Mouse (Mus musculus): Measurements from ENCODE around the gene Lgr6.

Gene Lgr6

DNA sequence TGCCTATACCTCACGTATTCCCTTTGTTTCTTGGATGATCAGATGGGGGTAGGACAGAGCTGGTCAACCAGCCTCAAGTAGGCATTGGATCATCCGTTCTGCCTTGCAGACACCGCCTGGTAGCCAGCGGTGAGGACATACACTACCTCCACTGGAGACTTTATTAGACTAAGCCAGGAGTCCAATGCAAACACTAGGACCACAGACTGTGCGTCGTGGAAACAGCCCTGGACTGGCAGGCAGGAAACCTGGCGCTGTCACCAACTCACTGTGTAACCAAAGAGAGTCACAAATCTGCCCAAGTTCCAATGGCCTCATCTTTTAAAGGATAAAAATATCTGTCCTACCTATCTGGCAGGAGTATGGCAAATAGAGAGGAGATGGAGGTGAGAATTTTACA lies 108.6 kb downstream of the Lgr6 start:
- H3K27me3 ChIP-seq (ENCODE audit: control insufficient read depth, insufficient read depth, low read length, poor library complexity, severe bottlenecking): no peaks in the 10 kb centered on the region
- no peak for DNase-seq (ENCODE audit: low read depth, low spot score)
- no peaks in the 10 kb centered on the region for H3K36me3 ChIP-seq (ENCODE audit: control insufficient read depth, insufficient read depth, low read length, poor library complexity, severe bottlenecking)

DNA sequence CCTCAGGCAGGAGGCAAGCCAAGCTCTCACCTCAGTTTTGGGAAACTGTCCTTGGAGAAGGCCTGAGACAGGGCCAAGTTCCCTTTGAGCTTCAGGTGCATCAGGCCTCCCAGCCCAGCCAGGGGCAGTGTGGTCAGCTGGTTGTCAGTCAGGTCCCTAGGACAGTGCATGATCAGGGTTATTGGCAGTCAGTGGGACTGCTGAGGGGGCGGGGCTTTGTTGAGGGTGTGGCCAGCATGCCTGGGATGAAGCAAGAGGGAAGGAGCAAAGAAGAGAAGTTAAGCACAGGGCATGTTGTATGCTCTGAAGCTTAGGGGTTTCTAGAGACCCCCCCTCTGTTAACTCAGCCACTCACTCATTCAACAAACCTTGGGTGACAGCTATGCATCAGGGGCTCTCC lies 109.1 kb downstream of the Lgr6 start:
- Histone ChIP-seq H3K36me3 (ENCODE audit: control insufficient read depth, insufficient read depth, low read length, poor library complexity, severe bottlenecking) (no peaks in the 10 kb centered on the region), H3K27me3 (ENCODE audit: control insufficient read depth, insufficient read depth, low read length, poor library complexity, severe bottlenecking) (no peaks in the 10 kb centered on the region)
- DNase-seq (ENCODE audit: low read depth, low spot score): no peak

DNA sequence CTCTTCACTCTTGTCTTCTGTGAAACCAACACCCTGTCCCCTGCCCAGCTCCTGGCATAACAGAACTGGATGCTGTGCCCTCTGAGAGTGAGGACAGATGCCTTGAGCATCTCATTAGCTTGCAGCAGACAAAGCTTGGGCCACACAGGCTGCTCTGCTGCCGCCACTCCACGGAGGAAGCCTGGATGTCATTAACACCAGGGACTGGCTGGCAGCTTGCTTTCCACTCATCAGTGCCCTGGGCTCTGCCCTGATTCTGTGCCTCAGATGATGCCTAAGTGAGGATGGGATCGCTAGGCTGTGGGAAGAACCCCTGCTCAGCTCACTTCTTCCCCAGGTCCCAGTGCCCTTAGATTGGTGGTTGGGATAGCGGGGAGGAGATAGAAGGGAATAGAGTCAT lies 109.6 kb downstream of the Lgr6 start:
- DNase-seq (ENCODE audit: low read depth, low spot score): no peak

DNA sequence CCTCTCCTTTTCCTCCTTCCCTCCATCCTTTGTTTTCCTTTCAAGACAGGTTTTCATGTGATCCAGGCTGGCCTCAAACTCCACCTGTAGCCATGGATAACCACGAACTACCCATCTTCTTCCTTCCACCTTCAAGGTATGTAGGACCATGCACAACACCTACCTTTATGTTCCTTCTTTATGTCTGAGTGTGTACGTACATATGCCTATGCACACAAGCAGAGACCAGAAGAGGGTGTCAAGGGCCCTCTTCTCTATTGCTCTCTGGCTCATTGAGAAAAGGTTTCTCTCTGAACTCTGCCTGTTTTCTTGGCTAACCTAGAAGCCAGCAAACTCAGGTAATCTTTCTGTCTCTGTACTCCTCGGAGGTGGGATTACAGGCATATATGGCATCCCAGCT lies 110.3 kb downstream of the Lgr6 start:
- Histone ChIP-seq H3K27me3 (ENCODE audit: control insufficient read depth, insufficient read depth, low read length, poor library complexity, severe bottlenecking) (no peaks in the 10 kb centered on the region), H3K36me3 (ENCODE audit: control insufficient read depth, insufficient read depth, low read length, poor library complexity, severe bottlenecking) (no peaks in the 10 kb centered on the region)
- no peak for DNase-seq (ENCODE audit: low read depth, low spot score)

More for the DNA sequence above, 109.6 kb downstream of the Lgr6 start:
- no peaks in the 10 kb centered on the region for H3K27me3 ChIP-seq (ENCODE audit: control insufficient read depth, insufficient read depth, low read length, poor library complexity, severe bottlenecking)
- H3K36me3 ChIP-seq (ENCODE audit: control insufficient read depth, insufficient read depth, low read length, poor library complexity, severe bottlenecking): no peaks in the 10 kb centered on the region

DNA sequence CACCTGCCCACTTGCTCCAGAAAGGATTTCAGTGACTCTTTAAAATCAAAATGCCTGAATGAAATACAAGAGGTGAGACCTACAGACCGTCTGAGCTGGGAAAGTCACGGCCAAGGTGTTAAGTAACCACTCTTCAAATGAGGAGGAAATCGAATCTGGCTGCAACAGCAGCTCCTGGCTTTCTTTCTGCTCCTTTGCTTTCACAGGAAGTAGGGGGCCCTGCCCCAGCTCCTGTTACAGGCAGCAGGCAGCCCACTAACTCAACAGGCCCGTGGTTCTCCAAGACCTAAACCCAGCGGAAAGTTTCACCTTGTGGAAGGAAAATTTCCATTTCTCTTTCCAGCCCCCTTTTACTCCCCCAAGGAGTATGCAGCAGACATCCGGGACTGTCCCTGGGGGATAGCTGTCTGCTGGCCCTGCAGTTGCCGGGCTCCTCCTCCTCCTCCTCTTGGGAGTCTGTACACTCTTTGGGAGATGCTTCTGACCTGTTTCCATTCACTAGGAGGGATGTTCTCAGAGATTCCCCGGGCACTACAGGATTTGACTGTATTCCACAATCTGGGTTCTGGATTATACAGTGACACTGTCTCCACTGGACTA lies 112.9 kb downstream of the Lgr6 start:
- DNase-seq (ENCODE audit: low read depth, low spot score): no peak
- Histone ChIP-seq H3K36me3 (ENCODE audit: control insufficient read depth, insufficient read depth, low read length, poor library complexity, severe bottlenecking) (no peaks in the 10 kb centered on the region), H3K27me3 (ENCODE audit: control insufficient read depth, insufficient read depth, low read length, poor library complexity, severe bottlenecking) (no peaks in the 10 kb centered on the region; the same call in 1 of the 2 replicates)

DNA sequence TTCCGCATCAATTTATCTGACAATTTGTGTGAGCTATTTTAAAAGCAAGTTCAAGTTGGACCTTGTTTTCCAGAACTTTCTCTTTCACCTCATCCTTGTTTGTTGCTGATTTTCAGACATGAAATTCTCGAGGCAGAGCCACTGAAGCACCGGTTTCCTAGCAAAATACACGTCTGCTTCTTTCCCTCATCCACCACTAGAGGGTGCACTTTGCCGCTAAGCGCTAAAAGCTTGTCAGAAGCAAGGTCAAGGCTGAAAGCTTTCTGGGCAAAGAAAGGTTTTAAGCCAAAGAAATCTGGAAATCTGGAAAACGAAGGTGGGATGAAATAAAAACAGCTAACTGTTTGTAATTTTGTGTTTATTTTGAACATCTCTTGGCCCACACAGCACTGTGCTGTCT lies 115.7 kb downstream of the Lgr6 start:
- Histone ChIP-seq H3K27me3 (ENCODE audit: control insufficient read depth, insufficient read depth, low read length, poor library complexity, severe bottlenecking) (no peaks in the 10 kb centered on the region; the same call in 1 of the 2 replicates), H3K36me3 (ENCODE audit: control insufficient read depth, insufficient read depth, low read length, poor library complexity, severe bottlenecking) (no peaks in the 10 kb centered on the region)
- peak; percentile 89 for DNase-seq (ENCODE audit: low read depth, low spot score)

DNA sequence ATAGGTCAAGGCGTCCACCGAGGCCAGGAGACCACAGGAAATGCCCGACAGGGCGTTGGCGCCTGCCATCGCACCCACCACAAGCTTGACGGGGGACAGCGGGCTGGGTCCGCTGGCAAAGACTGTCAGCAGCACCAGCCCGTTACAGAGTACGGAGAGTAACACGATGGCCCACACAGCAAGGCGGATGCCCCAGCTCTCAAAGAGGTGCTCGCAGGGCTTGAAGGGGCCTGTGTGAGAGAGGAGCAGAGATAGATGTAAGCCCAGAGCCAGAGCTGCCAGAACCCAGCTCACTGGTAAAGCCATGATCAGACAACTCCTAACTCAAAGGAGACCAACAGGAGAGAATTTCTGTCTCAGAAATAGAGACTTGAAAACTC lies 117.1 kb downstream of the Lgr6 start:
- peak; percentile 4 for DNase-seq (ENCODE audit: low read depth, low spot score)
- Histone ChIP-seq H3K27me3 (ENCODE audit: control insufficient read depth, insufficient read depth, low read length, poor library complexity, severe bottlenecking) (no peaks in the 10 kb centered on the region; the same call in 1 of the 2 replicates), H3K36me3 (ENCODE audit: control insufficient read depth, insufficient read depth, low read length, poor library complexity, severe bottlenecking) (no peaks in the 10 kb centered on the region)

DNA sequence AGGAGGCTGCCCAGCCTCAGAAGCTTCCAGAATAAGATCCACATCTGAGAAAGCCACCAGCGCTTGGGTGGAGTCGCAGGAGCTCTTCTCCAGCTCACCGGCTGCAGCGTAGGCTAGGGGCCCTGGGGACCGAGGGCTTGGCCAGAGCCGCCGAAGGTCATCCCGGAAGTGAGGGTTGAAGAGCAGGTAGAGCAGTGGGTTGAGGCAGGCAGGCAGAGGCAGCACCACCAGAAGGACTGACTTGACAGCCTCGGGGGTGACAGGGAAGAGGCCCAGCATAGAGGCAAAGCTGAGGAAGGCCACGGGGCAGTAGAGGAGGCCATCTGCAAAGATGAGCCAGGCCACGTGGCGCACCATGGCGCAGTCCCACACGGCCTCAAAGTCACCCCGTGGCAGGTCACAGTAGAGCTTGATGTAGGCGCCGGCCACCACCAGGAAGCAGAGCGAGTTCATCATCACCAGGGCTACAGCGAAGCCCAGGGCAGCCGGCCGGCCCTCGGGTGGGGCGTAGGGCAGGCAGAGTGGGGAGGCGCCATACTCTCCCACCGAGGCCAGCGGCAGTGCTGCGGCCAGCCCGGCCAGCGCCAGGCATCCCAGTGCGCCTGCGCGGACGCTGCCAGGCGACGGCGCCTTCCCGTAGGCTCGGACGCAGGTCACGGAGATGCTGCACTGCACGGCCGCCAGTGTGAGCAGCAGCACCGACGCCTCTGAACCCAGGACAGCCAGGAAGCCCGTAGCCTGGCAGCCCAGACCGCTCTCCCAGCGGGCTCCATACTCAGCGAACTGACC lies 117.7 kb downstream of the Lgr6 start:
- H3K27me3 ChIP-seq (ENCODE audit: control insufficient read depth, insufficient read depth, low read length, poor library complexity, severe bottlenecking): no peaks in the 10 kb centered on the region; the same call in 1 of the 2 replicates
- peak; percentile 40 for DNase-seq (ENCODE audit: low read depth, low spot score)
- no peaks in the 10 kb centered on the region for H3K36me3 ChIP-seq (ENCODE audit: control insufficient read depth, insufficient read depth, low read length, poor library complexity, severe bottlenecking)

DNA sequence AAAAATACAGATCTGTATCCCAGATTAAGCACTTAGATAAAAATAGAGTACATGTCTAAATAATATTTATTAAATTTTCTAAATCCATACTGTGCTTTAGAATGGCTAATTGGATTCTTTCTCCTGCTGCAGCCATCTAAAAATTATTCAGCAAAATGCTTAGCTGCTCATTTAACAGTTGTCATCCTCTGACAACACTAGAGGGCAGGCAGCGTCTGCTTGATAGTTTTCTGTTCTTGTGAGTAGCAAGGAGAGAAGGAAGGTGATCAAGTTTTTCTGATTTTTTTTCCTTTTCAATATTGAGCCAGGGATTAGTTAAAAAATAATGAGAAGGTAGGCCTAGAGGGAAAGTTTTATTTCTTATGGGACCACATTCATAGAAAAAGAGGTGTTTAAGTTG lies 132.2 kb downstream of the Lgr6 start:
- Histone ChIP-seq H3K27me3 (ENCODE audit: control insufficient read depth, insufficient read depth, low read length, poor library complexity, severe bottlenecking) (no peaks in the 10 kb centered on the region), H3K36me3 (ENCODE audit: control insufficient read depth, insufficient read depth, low read length, poor library complexity, severe bottlenecking) (no peaks in the 10 kb centered on the region)
- DNase-seq (ENCODE audit: low read depth, low spot score): peak; percentile 16

DNA sequence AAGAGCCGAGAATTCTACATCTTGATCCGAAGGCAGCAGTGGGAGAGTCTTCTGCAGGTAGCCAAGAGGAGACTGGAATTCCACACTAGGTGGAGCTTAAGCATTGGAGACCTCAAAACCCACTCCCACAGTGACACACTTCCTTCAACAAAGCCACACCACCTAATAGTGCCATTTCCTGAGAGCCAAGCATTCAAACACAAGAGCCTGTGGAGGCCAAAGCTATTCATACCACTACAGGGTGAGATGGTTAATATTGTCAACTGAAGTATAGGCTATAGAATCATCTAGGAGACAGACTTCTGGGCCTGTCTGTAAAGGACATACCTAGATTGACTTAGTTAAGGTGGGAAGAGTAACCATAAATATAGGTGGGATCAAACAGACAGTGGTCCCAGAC lies 139.6 kb downstream of the Lgr6 start:
- no peak for DNase-seq (ENCODE audit: low read depth, low spot score)
- Histone ChIP-seq H3K27me3 (ENCODE audit: control insufficient read depth, insufficient read depth, low read length, poor library complexity, severe bottlenecking) (no peaks in the 10 kb centered on the region), H3K36me3 (ENCODE audit: control insufficient read depth, insufficient read depth, low read length, poor library complexity, severe bottlenecking) (no peaks in the 10 kb centered on the region)

DNA sequence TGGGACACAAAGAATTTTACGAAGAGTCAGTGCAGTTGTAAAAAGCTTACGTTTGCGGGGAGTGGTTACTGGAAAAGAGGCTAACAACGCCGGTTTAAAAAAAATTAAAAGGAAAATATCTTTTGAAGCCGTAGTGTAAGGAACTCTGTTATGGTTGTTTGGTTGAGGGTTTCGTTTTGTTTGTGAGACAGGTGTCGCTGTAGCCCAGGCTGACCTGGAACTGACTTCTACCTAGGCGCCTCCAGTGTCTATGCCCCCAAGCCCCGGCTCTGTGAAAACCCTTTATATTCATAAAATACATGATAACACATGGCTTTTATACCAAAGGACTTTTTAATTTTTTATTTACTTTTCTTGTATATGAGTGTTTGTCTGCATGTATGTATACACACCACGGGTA lies 142.3 kb downstream of the Lgr6 start:
- no peaks in the 10 kb centered on the region for H3K36me3 ChIP-seq (ENCODE audit: control insufficient read depth, insufficient read depth, low read length, poor library complexity, severe bottlenecking)
- peak; percentile 67 for DNase-seq (ENCODE audit: low read depth, low spot score)
- H3K27me3 ChIP-seq (ENCODE audit: control insufficient read depth, insufficient read depth, low read length, poor library complexity, severe bottlenecking): no peaks in the 10 kb centered on the region

DNA sequence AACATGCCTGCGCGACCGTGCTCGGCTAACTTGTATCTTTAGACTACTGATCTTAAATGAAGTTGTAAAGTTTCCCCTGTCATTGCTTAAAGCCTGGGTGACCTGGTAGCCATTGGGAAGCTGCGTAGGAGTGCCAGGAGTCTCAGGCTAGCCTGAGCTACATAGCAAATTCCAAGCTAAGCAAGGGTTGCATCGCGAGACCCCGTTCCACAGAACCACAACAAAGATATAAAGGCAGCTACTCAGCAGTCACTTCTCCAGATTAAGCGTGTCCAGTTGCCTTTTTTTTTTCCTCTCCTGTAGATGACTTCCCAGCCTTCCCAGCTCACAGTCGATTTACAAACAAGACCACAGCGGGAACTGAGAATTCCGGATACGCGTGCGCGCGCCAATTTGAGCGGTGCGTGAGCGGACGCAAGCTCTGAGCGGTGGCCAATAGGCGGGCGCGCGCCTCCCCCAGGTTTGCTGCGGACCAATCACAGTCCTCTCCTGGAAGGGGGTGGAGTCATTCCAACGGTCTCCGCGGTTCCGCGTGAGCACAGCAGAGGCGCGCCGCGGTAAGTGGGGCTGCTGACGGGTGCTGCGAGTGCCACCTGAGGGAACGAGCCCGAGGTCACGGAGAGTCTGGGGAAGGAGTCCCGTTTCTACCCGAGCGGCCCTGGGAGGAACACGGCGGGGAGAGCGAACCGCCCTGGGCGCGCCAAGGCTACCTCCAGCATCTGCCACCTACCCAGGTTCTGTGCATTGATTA lies 142.8 kb downstream of the Lgr6 start, which contains the start of gene Ube2t:
TSS of gene Ube2t (plus strand) at position 513 of the 751 bp plus-strand sequence.
- Histone ChIP-seq H3K27me3 (ENCODE audit: control insufficient read depth, insufficient read depth, low read length, poor library complexity, severe bottlenecking) (no peaks in the 10 kb centered on the region), H3K36me3 (ENCODE audit: control insufficient read depth, insufficient read depth, low read length, poor library complexity, severe bottlenecking) (no peaks in the 10 kb centered on the region)
- peak; percentile 94 for DNase-seq (ENCODE audit: low read depth, low spot score)

DNA sequence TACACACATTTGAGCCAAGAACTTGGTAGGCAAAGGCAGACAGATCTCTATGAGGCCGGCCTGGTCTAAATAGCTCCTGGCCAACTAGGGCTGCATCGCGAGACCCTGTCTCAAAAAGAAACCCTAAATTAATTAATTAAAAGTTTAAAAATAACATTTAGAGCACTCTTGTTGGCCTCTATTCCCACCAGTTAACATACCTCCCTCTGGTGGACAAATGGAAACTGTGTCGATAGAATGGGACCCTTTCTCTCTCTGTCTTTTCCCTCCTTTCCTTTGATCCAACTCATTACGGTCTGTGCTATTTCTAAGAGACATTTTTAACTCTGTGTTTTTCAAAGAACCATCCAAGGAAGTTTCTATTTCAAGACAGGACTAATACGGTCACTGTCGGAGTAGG lies 144.4 kb downstream of the Lgr6 start:
- peak; percentile 11 for DNase-seq (ENCODE audit: low read depth, low spot score)
- Histone ChIP-seq H3K36me3 (ENCODE audit: control insufficient read depth, insufficient read depth, low read length, poor library complexity, severe bottlenecking) (no peaks in the 10 kb centered on the region), H3K27me3 (ENCODE audit: control insufficient read depth, insufficient read depth, low read length, poor library complexity, severe bottlenecking) (no peaks in the 10 kb centered on the region)

DNA sequence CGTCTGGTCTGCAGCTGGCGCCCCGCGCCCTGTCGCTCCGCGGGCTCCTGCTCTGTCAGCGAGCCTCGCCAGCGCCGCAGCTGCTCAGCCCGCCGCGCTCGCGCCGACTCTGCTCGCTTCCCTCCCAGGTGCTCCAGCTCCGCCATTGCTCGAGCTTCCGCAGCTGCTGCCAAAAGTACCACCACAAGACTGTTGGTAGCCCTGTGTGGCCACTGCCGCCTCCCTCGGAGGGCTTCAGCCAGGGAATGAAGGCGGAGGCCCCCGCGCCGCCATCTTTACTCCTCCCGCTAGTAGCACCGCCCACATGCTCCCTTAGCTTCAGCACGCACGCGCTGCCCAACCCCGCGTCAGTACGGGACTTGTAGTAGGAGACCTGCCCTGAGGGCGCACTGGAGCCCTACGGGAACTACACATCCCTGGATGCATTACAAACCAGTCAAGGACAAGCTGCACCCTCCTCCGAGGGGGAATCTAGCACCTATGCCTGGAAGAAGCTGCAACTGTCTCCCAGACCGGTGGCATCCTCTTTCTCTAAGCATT lies 149.4 kb downstream of the Lgr6 start, which contains the start of gene Ppp1r12b:
TSS of gene Ppp1r12b (minus strand) at position 306 of the 540 bp plus-strand sequence.
- Histone ChIP-seq H3K27me3 (ENCODE audit: control insufficient read depth, insufficient read depth, low read length, poor library complexity, severe bottlenecking) (no peaks in the 10 kb centered on the region), H3K36me3 (ENCODE audit: control insufficient read depth, insufficient read depth, low read length, poor library complexity, severe bottlenecking) (no peaks in the 10 kb centered on the region)
- peak; percentile 89 for DNase-seq (ENCODE audit: low read depth, low spot score)

Data from splenic B cell, adult 2 months (primary cell).